Mouse (Mus musculus) adrenal gland, adult 2 months (tissue): ENCODE data around the gene Hrasls5. TPM values are rescaled to one million over a fixed set of nuclear protein-coding genes. Genes with fewer than 3 reads are reported as not detected.

ENCODE experiments used
- DNase-seq: peaks from one replicate; pipeline ENCODE4 v3.0.0; 2021
- polyA plus RNA-seq: library from polyadenylated mRNA; depleted of rRNA; stranded (reverse); fragments of >200 nt; gene quantifications from 2 replicates; pipeline ENCODE4 v1.2.3, GENCODE M21; 2012; rRNA removed
- total RNA-seq, 2 experiments: library from RNA; stranded (reverse); gene quantifications; 2 replicates each; pipeline ENCODE4 v1.2.3; 2021

Gene Hrasls5
- total and polyA plus RNA-seq, 3 experiments: 0.37 TPM; not detected in 2

DNA sequence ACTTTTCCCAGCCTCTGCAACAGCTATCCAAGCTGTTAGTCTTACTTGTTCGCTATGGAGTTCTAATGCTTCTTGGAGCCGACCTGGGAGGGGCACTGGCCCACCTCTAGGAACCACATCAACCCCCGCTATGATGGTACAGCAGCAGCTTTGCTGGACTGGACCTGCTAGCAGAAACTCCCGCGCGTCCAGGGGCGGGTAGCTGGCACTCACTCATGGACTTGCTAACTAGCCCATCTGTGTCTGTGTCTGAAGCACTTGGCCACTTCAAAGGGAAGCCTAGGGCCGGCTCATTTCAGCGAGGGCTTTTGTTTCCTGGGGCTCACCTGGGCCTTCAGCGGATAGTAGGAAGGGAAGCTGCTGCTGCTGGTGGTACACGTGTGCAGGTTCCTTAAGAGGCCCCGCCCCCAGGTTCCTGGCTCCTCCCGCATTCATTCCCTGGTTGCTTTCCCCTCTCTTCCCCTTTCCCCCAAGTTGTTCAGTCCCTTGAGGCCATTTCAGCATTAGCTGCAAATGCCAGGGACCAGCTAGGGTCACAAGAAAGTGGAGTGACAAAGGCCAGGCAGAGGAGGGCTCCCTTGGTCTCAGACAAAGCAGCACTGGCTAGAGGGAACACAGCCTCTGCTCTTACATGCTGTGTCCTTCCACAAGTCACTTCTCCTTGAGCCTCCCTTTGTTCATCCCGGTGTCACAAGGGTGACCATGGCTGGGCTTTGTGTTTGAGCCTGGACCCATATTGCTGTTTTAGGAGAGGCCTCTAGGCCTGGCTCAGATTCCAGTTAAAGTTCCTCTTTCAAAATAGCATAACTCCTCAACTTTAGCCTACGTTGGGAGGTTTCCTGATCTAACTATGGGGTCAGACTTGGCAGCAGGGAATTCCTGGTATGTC, 5.3 kb upstream of the Hrasls5 start, which contains the start of gene Lgals12:
Lgals12 (minus strand) TSS at position 393 of the 889 bp plus-strand sequence.
- peak; percentile 36 for DNase-seq

GRCm38 (mm10) chr19:7607690-7608201, 4.6 kb upstream of the Hrasls5 start:
- no peak for DNase-seq

DNA sequence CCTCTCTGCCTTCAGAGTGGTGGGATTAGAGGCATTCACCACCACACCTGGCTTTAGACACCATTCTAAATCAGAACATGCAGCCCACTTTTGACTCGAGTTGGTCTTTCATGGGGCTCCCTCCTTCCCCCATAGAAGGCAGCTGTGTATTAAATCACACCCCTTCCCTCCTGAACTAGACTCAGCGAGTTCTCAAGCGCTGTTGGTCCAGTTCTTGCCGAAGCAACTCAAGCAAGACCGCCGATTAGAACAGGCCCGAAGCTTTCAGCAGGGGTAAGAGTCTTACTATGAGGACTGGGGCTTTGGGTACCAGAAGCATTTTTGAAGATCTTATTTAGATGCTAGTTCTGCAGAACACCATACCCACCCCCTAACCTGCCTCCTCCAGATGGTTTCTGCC, 810 bp downstream of the Hrasls5 start:
- no peak for DNase-seq

DNA sequence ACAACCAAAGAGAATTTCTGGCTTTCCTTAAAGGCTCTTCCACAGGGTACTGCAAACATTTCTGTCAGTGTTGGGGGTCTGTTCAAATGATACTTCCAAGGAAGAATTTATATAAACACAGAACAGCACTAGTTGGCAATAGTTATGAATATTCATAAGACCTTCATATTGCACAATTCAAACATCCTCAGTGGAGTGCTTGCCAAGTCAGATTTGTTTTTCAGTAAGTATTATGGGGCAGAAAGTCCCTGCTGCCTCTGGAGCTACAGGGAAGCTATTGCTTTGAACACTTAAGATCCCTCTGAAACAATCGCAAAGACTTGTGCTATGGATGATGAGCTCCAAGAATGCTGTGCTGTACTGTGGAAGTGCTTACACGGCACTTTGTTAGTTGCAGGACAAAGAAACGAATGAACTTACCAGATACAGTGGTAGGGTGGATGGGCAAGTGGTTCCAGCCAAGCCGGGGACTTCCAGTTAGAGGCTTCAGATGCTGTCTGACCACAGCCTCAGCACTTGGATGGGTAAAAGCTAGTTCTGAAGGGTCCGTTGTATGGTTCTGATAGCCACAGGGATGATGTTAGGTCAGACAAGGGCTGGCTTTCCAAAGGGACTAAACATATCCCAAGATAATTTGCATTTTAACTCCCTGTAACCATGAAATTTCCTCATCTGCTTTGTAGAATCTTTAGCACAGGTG, 4.0 kb downstream of the Hrasls5 start:
- DNase-seq: no peak

DNA sequence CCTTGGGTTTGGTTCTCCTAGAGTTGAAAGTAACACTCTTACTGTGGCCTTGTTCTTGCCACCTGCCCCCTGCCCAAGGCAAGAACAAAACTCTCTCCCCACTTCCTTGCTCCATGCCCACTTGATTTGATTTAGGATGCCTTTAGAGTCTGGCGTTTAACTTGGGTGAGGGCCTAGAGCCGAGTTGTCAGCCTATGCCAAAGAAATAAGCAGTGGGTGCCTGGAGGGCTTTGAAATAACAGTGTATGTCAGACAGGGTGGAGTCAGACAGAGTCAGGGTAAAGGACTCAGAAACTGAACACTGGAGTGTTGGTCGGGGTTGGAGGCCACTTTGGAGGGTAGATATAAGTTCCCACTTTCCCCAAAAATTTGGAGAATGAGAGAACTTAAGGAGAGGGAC, 4.7 kb downstream of the Hrasls5 start:
- no peak for DNase-seq

GRCm38 (mm10) chr19:7617696-7618095, 5.4 kb downstream of the Hrasls5 start:
- peak; percentile 33 for DNase-seq

- DNase-seq: no peak
Measured at GRCm38 (mm10) chr19:7633021-7633420, 20.7 kb downstream of the Hrasls5 start.

- DNase-seq: no peak
Measured at GRCm38 (mm10) chr19:7633786-7634185, 21.4 kb downstream of the Hrasls5 start.

DNA sequence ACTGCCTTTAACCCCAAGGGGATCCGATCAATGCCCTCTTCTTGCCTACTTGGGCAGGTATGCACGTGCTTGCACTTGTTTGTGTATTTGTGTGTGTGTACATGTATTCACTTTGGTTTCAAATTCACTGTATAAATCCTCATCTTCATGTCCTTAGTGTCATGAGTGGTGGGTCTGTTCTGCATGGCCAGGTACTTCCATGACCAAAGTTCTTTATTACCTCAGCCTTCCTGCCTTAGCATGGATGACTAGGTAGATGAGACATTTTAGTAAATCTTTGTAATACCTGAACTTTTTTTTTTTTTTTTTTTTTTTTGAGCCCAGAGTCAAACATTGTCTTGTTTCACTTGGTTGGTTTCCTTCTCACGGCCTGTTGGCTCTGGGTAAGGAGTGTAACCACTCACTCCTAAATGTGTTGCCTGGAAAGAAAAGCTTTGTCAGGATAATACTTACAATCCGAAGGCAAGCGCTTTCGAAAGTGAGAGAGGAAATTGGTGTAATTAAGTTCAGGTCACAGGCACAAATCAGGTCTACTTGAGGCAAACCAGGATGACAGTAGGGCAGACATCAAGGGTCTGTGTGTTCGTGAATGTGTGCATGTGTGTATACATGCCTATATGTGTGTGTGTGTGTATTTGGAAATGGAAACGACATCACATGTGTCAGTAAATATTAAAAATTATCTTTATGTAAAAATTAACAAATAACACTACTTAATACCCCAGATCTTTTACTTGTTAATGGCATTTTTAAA, 36.7 kb downstream of the Hrasls5 start:
- DNase-seq: no peak

DNA sequence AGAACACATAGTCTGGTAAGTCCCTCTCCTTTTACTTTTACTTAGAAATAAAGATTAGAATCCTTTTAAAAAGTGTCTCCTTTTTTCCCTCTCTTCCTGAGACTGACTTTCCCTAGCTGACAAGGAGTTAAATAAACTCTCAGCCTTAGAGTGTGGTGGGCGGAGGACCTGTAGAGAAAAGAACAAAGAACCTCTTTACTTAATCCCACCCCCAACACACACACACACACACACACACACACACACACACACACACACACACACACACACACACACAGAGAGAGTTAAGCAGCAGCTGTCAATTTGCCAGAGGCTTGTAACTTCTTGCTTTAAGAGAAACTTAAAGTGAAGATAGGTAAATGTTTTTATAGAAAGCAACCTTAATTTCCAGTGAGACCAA, 59.7 kb downstream of the Hrasls5 start:
- DNase-seq: no peak

DNA sequence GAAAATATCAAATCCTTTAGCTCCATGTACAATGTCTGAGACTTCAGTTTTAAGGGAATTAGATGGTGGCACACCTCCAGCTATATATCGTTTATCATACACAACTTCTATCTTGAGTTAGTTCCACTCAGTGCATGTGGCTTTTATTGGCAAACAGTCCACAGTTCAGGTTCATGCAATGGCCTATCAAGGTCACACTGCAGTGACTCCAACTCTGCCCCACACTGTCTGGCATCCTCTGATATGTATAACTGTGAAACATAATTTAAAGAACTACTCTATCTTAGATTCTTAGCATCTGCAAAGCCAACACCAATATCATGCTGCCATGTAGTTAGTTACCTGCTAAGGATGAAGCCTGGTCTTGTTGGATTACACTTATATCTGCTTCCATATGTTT, 75.6 kb downstream of the Hrasls5 start:
- DNase-seq: no peak

Other genes with a start within 250 kb of the Hrasls5 start
- gene Spindoc, start 229.5 kb upstream of the Hrasls5 start, total RNA-seq: 10 to 100 TPM; 17.5 to 25.5 TPM
- gene Spindoc, start 229.5 kb upstream of the Hrasls5 start, polyA plus RNA-seq: 18.3 and 18.8 TPM in 2 replicates
- gene 2700081O15Rik, start 194.9 kb upstream of the Hrasls5 start, total RNA-seq: 10 to 100 TPM; 18.4 to 26.0 TPM
- gene 2700081O15Rik, start 194.9 kb upstream of the Hrasls5 start, polyA plus RNA-seq: 46.5 and 52.4 TPM in 2 replicates
- 100 to 1,000 TPM; 133 to 151 TPM for gene Rtn3, start 129.3 kb upstream of the Hrasls5 start, total RNA-seq
- 115 and 137 TPM in 2 replicates for gene Rtn3, start 129.3 kb upstream of the Hrasls5 start, polyA plus RNA-seq
- 100 to 1,000 TPM in 1 of 2 experiments, 10 to 100 TPM in 1; 94.1 to 107 TPM for gene Atl3, start 118.5 kb upstream of the Hrasls5 start, total RNA-seq
- gene Atl3, start 118.5 kb upstream of the Hrasls5 start, polyA plus RNA-seq: 10.9 and 14.4 TPM in 2 replicates
- 100 to 1,000 TPM in 1 of 2 experiments, 10 to 100 TPM in 1; 53.9 to 113 TPM for gene Pla2g16, start 55.1 kb upstream of the Hrasls5 start, total RNA-seq
- gene Pla2g16, start 55.1 kb upstream of the Hrasls5 start, polyA plus RNA-seq: 10.9 and 13.6 TPM in 2 replicates
- gene Lgals12, start 5.3 kb upstream of the Hrasls5 start, total RNA-seq: 10 to 100 TPM; 28.1 to 38.8 TPM
- 9.6 and 20.4 TPM in 2 replicates for gene Lgals12, start 5.3 kb upstream of the Hrasls5 start, polyA plus RNA-seq
- not detected for gene Slc22a19, start 98.8 kb downstream of the Hrasls5 start, total RNA-seq
- not detected in 2 replicates for gene Slc22a19, start 98.8 kb downstream of the Hrasls5 start, polyA plus RNA-seq
- gene Slc22a26, start 190.1 kb downstream of the Hrasls5 start, total RNA-seq: under 1 TPM in 1 of 2 experiments, not detected in 1; 0.49 TPM
- 0.09 TPM in 1 of 2 replicates, not detected in the other for gene Slc22a26, start 190.1 kb downstream of the Hrasls5 start, polyA plus RNA-seq